Mouse (Mus musculus) liver, adult 2 months (tissue): ENCODE results near the gene Ddc. TPM values are rescaled to one million over a fixed set of nuclear protein-coding genes. Genes with fewer than 3 reads are reported as not detected.
A peak's percentile ranks its signal among the peaks of the same experiment; 100 is the strongest.

Source experiments
- DNase-seq: peaks from one replicate; pipeline ENCODE4 v3.0.0-alpha.2; 2011; ENCODE audit warnings: low read depth, low spot score; ENCODE audit errors: extremely low read depth
- H3K27ac ChIP-seq: fragments of 200-500 bp; replicated peaks from 2 replicates; pipeline ENCODE4 v1.5.1; 2012; ENCODE audit warnings: low read depth, mild to moderate bottlenecking, control low read depth, inconsistent platforms, low read length; ENCODE audit not compliant: insufficient read depth
- H3K27me3 ChIP-seq: fragments of 200-500 bp; 2 replicates; pipeline ENCODE4 v1.6.1; 2012; ENCODE audit warnings: mild to moderate bottlenecking, moderate library complexity, low read length, inconsistent platforms; ENCODE audit not compliant: control insufficient read depth, insufficient read depth
- H3K36me3 ChIP-seq: fragments of 200-500 bp; 2 replicates; pipeline ENCODE4 v1.6.1; 2012; ENCODE audit warnings: low read length, inconsistent platforms; ENCODE audit not compliant: control insufficient read depth, insufficient read depth
- H3K4me1 ChIP-seq: fragments of 200-500 bp; 2 replicates; pipeline ENCODE4 v1.6.1; 2011; ENCODE audit warnings: low read length; ENCODE audit not compliant: control insufficient read depth, insufficient read depth
- H3K4me3 ChIP-seq: fragments of 200-500 bp; 2 replicates; pipeline ENCODE4 v1.5.1; 2011; ENCODE audit warnings: low read depth, mild to moderate bottlenecking, control low read depth, low read length, moderate library complexity; ENCODE audit not compliant: insufficient read depth
- H3K79me2 ChIP-seq: fragments of 200-500 bp; 2 replicates; pipeline ENCODE4 v1.6.1; 2012; ENCODE audit warnings: inconsistent platforms, mild to moderate bottlenecking, low read length, moderate library complexity; ENCODE audit not compliant: control insufficient read depth, insufficient read depth
- H3K9ac ChIP-seq: fragments of 200-500 bp; 2 replicates; pipeline ENCODE4 v1.6.1; 2012; ENCODE audit warnings: low read depth, mild to moderate bottlenecking, control low read depth, inconsistent platforms, low read length
- CTCF ChIP-seq: fragments of 200-500 bp; IDR thresholded peaks from 2 replicates; pipeline ENCODE4 v1.5.1; 2011; ENCODE audit warnings: low read depth, low read length, control low read depth
- POLR2A ChIP-seq: fragments of 200-500 bp; IDR thresholded peaks from 2 replicates; pipeline ENCODE4 v1.6.1; 2011; ENCODE audit warnings: low read length, control low read depth; ENCODE audit not compliant: insufficient read depth; ENCODE audit errors: extremely low read depth
- WGBS: fragments of 180-500 bp; shearing (Covaris S2); methylation state at CpG from one replicate; pipeline ENCODE4 v1.1.7; 2018; 5-methylcytosine and 5-hydroxymethylcytosine counted together
- polyA plus RNA-seq: library from polyadenylated mRNA; depleted of rRNA; stranded (reverse); fragments of >200 nt; gene quantifications from 2 replicates; pipeline ENCODE4 v1.2.3, GENCODE M21; 2012
- total RNA-seq: library from RNA; depleted of rRNA; stranded (reverse); fragments of >200 nt; gene quantifications from 2 replicates; pipeline ENCODE4 v1.2.3, GENCODE M21; 2014

Ddc gene
- total and polyA plus RNA-seq, 2 experiments = 56.4 to 82.3 TPM

- Histone ChIP-seq H3K4me3 (no peak overlapping the region), H3K4me1 (peaks cover 10% of the 10 kb centered on the region), H3K9ac (no peak overlapping the region), H3K27me3 (no peaks in the 10 kb centered on the region), H3K36me3 (peaks cover 44% of the 10 kb centered on the region), H3K27ac (peak overlapping the region; percentile 8), H3K79me2 (no peaks in the 10 kb centered on the region)
- DNase-seq = no peak
- WGBS = 81% methylated on average over 10 of the region's 10 CpGs
- TF ChIP-seq CTCF = no peak
- TF ChIP-seq POLR2A = no peak
Measured at GRCm38 (mm10) chr11:11878981-11879698, 18.8 kb downstream of the Ddc start.

- no peak overlapping the region for H3K4me3 ChIP-seq
- H3K4me1 ChIP-seq = peaks cover 10% of the 10 kb centered on the region
- no peak overlapping the region for H3K9ac ChIP-seq
- H3K79me2 ChIP-seq = no peaks in the 10 kb centered on the region
- H3K27me3 ChIP-seq = no peaks in the 10 kb centered on the region
- peak overlapping the region; percentile 8 for H3K27ac ChIP-seq
- peak; percentile 73 for DNase-seq
- H3K36me3 ChIP-seq = peaks cover 46% of the 10 kb centered on the region
- 32% methylated on average over 11 of the region's 11 CpGs for WGBS
- no peak for TF ChIP-seq CTCF
- TF ChIP-seq POLR2A = no peak
Measured at GRCm38 (mm10) chr11:11878278-11878980, 19.5 kb downstream of the Ddc start.

GRCm38 (mm10) chr11:11877891-11878277 is 20.1 kb downstream of the Ddc start:
- Histone ChIP-seq H3K4me3 (no peak overlapping the region), H3K27ac (no peak overlapping the region), H3K9ac (no peak overlapping the region), H3K4me1 (peaks cover 10% of the 10 kb centered on the region), H3K36me3 (peaks cover 46% of the 10 kb centered on the region), H3K79me2 (no peaks in the 10 kb centered on the region), H3K27me3 (no peaks in the 10 kb centered on the region)
- WGBS = 79% methylated on average over 4 of the region's 4 CpGs
- no peak for DNase-seq
- no peak for TF ChIP-seq POLR2A
- TF ChIP-seq CTCF = no peak

- H3K4me1 ChIP-seq = peaks cover 10% of the 10 kb centered on the region
- peaks cover 50% of the 10 kb centered on the region for H3K36me3 ChIP-seq
- no peak overlapping the region for H3K9ac ChIP-seq
- H3K4me3 ChIP-seq = no peak overlapping the region
- H3K27me3 ChIP-seq = no peaks in the 10 kb centered on the region
- H3K27ac ChIP-seq = no peak overlapping the region
- 80% methylated on average over 3 of the region's 3 CpGs for WGBS
- no peak for TF ChIP-seq POLR2A
- no peak for TF ChIP-seq CTCF
- DNase-seq = no peak
- H3K79me2 ChIP-seq = no peaks in the 10 kb centered on the region
Measured at GRCm38 (mm10) chr11:11876366-11876765, 21.6 kb downstream of the Ddc start.

- Histone ChIP-seq H3K79me2 (no peaks in the 10 kb centered on the region), H3K4me1 (peaks cover 10% of the 10 kb centered on the region), H3K27me3 (no peaks in the 10 kb centered on the region), H3K9ac (no peak overlapping the region), H3K4me3 (no peak overlapping the region), H3K27ac (no peak overlapping the region), H3K36me3 (peaks cover 54% of the 10 kb centered on the region)
- no peak for DNase-seq
- TF ChIP-seq POLR2A (no peak), CTCF (no peak)
- 48% methylated on average over 2 of the region's 2 CpGs for WGBS
Measured at GRCm38 (mm10) chr11:11875230-11875629, 22.7 kb downstream of the Ddc start.
